Mouse (Mus musculus) embryonic stem cell, embryonic (primary cell): Measurements from ENCODE around the gene Tm7sf3.

Experiments
- CTCF ChIA-PET, 4 experiments: fragments of 300-600 bp in 2 of 4; fragments of 350-600 bp in 2 of 4; sonication (Branson Sonifier 250); formaldehyde crosslinking; loops; one replicate each; lab custom pipeline; 2022; ENCODE audit warnings: inconsistent platforms in 2 of 4; lab: Charles Lee
- POLR2A ChIA-PET, 4 experiments: fragments of 300-600 bp in 2 of 4; fragments of 350-600 bp in 2 of 4; sonication (Branson Sonifier 250); formaldehyde crosslinking; loops; one replicate each; lab custom pipeline; 2022; ENCODE audit warnings: antibody characterized with exemption in 4 of 4, inconsistent platforms in 1 of 4; lab: Charles Lee

The Tm7sf3 gene

DNA sequence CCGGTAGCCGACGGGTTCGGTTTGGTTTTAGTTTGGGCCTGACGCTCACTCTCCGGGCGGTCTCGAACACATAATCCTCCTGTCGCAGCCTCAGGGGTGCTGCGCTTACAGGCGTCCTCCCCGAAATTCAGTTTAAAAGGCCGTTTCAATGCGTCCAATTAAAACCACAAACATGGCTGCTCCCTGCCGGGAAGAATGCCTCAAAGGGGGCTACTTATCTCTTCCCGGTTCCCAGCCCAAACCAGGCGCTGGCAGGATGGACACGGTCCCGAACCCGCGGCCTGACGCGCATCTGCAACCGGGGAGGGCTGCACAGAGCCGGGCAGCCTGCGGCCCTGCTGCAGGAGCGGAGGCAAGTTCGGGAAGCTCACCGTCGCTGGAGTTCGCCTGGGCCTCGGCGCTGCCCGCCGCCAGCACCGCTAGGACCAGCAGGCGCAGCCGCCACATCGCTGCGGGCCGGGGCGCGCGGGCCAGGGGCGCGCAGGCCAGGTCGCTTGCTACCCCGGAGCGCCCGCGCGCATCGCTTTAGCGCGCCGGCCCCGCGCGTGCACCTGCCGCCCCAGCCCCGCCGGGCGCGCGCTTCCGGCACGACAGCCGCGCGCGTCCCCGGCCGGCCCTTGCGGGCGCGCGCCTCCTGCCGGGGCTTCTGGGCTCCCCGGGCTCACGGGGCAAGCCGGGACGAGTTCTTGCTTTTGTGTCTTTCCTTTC lies 8.5 kb downstream of the Tm7sf3 start:
- ChIA-PET POLR2A (interaction anchor here (0.6 to 6.8 kb wide), 32 partner anchors 8 to 1476 kb away, joined by 3 to 89 read pairs (median 4); partner anchors contain the start of genes Med21 (in 4 of the 4), Tm7sf3 (in 4 of the 4), Ints13 (in 1 of the 4) and Stk38l (in 1 of the 4)), CTCF (interaction anchor here in 3 of 4 experiments (0.5 to 0.8 kb wide), 6 partner anchors 8 to 1735 kb away, joined by 3 to 7 read pairs (median 4); no protein-coding TSS in a partner anchor)

GRCm38 (mm10) chr6:146633629-146634014 lies 9.0 kb downstream of the Tm7sf3 start:
- ChIA-PET POLR2A (interaction anchor here (0.6 to 6.8 kb wide), 27 partner anchors 9 to 1422 kb away, joined by 3 to 89 read pairs (median 4); partner anchors contain the start of genes Med21 (in 4 of the 4), Tm7sf3 (in 4 of the 4), Ints13 (in 1 of the 4) and Stk38l (in 1 of the 4)), CTCF (interaction anchor here in 2 of 4 experiments (0.5 to 1.1 kb wide), 4 partner anchors 8 to 1734 kb away, joined by 3 to 7 read pairs (median 4); no protein-coding TSS in a partner anchor)

- ChIA-PET POLR2A (interaction anchor here (0.6 to 6.8 kb wide), 28 partner anchors 9 to 1422 kb away, joined by 3 to 89 read pairs (median 4); partner anchors contain the start of genes Med21 (in 4 of the 4), Tm7sf3 (in 4 of the 4), Ints13 (in 1 of the 4) and Stk38l (in 1 of the 4)), CTCF (interaction anchor here in 2 of 4 experiments (0.7 to 1.1 kb wide), 2 partner anchors 19 to 110 kb away, joined by 3 to 5 read pairs; no protein-coding TSS in a partner anchor)
Observed at GRCm38 (mm10) chr6:146633097-146633496, 9.5 kb downstream of the Tm7sf3 start.

DNA sequence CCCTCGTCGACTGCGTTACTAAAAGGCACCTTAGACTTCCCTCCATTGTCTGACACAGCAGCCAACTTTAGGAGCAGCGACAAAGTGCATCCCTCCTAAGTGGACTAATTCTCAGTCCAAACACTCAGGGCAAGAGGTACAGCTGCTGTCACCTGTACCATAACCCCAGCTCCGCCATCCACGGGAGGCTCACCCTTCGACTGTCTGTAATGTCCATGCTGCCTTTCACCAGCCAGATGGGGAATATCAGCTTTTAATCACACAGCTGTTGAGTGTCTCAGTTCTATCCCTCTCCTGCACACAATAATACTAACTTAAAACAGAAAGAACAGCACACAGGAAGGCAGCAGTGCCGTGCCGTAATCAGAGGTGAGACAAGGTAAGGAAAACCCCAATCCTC lies 10.2 kb downstream of the Tm7sf3 start:
- ChIA-PET POLR2A (interaction anchor here (0.6 to 6.8 kb wide), 29 partner anchors 9 to 585 kb away, joined by 3 to 89 read pairs (median 4); partner anchors contain the start of genes Med21 (in 4 of the 4), Tm7sf3 (in 4 of the 4), Ints13 (in 1 of the 4) and Stk38l (in 1 of the 4)), CTCF (no interaction called here)

GRCm38 (mm10) chr6:146631847-146632246 lies 10.8 kb downstream of the Tm7sf3 start:
- ChIA-PET CTCF (interaction anchor here in 1 of 4 experiments (1.1 kb wide), 1 partner anchor 18 kb away, joined by 5 read pairs; no protein-coding TSS in a partner anchor), POLR2A (interaction anchor here (0.5 to 6.8 kb wide), 23 partner anchors 9 to 215 kb away, joined by 3 to 89 read pairs (median 3); partner anchors contain the start of genes Med21 (in 3 of the 4), Tm7sf3 (in 3 of the 4) and Stk38l (in 1 of the 4))

GRCm38 (mm10) chr6:146630961-146631360 lies 11.7 kb downstream of the Tm7sf3 start:
- POLR2A ChIA-PET: interaction anchor here (0.9 to 6.8 kb wide), 21 partner anchors 8 to 131 kb away, joined by 3 to 89 read pairs (median 4); partner anchors contain the start of genes Med21 (in 4 of the 4), Tm7sf3 (in 4 of the 4) and Stk38l (in 1 of the 4)
- CTCF ChIA-PET: interaction anchor here in 3 of 4 experiments (0.6 to 1.8 kb wide), 4 partner anchors 13 to 45 kb away, joined by 3 to 5 read pairs (median 4); no protein-coding TSS in a partner anchor

DNA sequence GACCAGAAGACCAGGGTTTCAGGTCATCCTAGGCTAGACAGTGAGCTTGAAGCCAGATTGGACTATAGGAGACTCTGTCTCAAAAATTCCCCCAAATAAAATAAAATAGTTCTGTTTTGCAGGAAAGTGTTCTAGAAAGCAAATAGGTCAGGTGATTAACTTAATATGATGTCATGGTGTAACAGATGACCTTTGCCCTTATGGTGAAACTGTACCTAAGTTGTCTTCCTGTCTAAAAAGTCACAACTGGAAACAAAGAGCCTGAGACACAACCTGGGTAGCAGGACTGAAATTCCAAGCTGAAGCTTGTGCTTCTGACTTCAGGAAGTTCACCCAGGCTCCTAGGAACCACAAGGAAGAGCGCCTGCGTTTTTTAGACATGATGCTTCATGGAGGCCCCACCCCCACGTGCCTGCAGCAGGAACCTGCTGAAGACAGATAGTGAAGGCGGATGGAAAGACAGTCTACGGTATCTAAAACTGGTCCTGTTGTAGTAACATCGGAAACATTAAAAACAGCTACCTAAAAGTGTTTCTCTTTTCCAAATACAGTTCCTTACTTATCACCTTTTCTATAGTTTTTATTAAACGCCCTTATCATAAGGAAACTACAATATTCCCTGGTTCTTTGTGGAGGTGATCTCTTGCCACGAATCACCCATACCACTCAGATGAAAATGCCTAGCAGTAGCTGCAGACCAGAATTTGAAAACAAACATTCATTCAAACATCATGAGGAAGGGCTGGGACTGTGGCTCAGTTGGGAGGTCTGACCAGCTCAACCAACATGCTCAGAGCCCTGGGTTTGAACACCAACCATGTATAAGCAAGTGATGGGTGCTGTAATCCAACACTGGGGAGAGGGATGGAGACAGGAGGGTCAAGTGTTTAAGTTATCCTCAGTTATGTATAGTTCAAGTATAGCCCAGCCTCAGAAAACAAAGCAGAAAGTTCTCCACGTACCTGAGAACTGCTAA lies 12.6 kb downstream of the Tm7sf3 start:
- CTCF ChIA-PET: interaction anchor here in 1 of 4 experiments (1.8 kb wide), 1 partner anchor 12 kb away, joined by 5 read pairs; no protein-coding TSS in a partner anchor
- POLR2A ChIA-PET: interaction anchor here in 2 of 4 experiments (0.7 to 6.8 kb wide), 9 partner anchors 7 to 113 kb away, joined by 3 to 89 read pairs (median 5); partner anchors contain the start of genes Med21 (in 2 of the 2) and Tm7sf3 (in 2 of the 2)

DNA sequence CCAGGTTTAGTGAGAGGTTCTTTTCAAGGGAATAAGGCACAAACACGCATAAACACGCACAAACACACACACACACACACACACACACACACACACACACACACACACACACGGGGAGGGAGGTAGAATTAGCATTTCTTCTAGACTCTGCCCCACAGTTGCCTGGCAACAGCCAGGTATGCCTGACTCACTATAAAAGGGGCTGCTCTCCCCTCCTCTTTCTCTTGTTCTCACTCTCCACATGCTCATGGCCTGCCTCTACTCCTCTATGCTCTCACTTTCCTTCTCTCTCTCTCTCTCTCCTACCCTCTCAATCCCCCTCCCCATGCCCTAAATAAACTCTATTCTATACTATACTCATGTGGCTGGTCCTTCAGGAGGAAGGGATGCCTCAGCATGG lies 14.5 kb downstream of the Tm7sf3 start:
- POLR2A ChIA-PET: interaction anchor here in 2 of 4 experiments (1.5 to 2.6 kb wide), 2 partner anchors 12 to 14 kb away, joined by 5 to 21 read pairs; partner anchors contain the start of genes Med21 (in 1 of the 2) and Tm7sf3 (in 1 of the 2)
- CTCF ChIA-PET: no interaction called here

- POLR2A ChIA-PET: interaction anchor here (0.7 to 2.8 kb wide), 11 partner anchors 8 to 26 kb away, joined by 3 to 8 read pairs (median 4); partner anchors contain the start of genes Med21 (in 2 of the 4) and Tm7sf3 (in 1 of the 4)
Observed at GRCm38 (mm10) chr6:146616670-146617069, 26.0 kb downstream of the Tm7sf3 start.

DNA sequence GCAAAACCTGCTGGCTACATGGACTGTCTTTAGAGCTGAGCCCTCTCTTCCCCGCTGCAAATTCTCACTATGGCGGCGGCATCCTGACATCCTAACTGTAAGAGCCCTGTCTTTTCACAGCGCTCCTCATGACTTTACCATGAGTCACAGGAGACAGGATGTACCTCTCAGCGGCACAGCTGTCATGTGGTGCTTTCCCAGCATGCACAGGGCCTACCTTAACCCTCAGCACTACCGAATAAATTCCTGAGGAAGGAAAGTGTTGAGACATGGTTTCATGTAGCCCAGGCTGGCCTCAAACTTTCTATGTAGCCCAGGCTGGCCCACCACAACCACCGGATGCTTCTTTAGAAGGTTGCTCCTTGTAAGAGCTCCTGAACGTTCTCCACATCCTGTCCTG lies 26.7 kb downstream of the Tm7sf3 start:
- ChIA-PET POLR2A (interaction anchor here in 3 of 4 experiments (0.7 to 2.8 kb wide), 11 partner anchors 9 to 32 kb away, joined by 3 to 8 read pairs (median 4); partner anchors contain the start of genes Med21 (in 2 of the 3) and Tm7sf3 (in 1 of the 3)), CTCF (interaction anchor here in 1 of 4 experiments (0.7 kb wide), 1 partner anchor 234 kb away, joined by 3 read pairs; no protein-coding TSS in a partner anchor)

More at GRCm38 (mm10) chr6:146616670-146617069, 26.0 kb downstream of the Tm7sf3 start:
- CTCF ChIA-PET: no interaction called here

GRCm38 (mm10) chr6:146614541-146614940 lies 28.1 kb downstream of the Tm7sf3 start:
- ChIA-PET CTCF (interaction anchor here in 2 of 4 experiments (1.0 to 2.0 kb wide), 4 partner anchors 8 to 148 kb away, joined by 3 to 5 read pairs (median 5); no protein-coding TSS in a partner anchor), POLR2A (interaction anchor here in 3 of 4 experiments (1.0 to 2.8 kb wide), 7 partner anchors 8 to 28 kb away, joined by 3 to 10 read pairs (median 5); partner anchors contain the start of gene Med21 (in 1 of the 3))

DNA sequence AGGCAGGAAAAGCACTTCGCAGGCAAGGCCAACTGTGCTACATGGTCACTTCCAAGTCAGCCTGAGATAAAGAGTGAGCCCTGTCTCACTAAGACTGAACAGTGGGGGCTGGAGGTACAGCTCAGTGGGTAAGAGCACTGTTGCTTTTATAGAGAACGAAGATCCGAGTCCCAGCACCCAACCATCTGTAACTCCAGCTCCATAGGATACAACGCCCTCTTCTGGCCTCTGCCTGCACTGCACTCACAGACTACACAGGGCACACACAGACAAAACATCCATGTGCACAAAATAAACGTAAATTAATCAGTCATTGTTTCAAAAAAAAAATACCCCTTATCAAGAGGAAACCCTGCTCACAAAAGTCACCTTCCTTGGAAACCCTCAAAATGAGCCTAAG lies 28.7 kb downstream of the Tm7sf3 start:
- POLR2A ChIA-PET: interaction anchor here in 3 of 4 experiments (0.5 to 2.8 kb wide), 12 partner anchors 9 to 1376 kb away, joined by 3 to 10 read pairs (median 4); partner anchors contain the start of genes Ints13 (in 1 of the 3) and Med21 (in 1 of the 3)
- CTCF ChIA-PET: interaction anchor here in 3 of 4 experiments (0.6 to 2.0 kb wide), 9 partner anchors 9 to 149 kb away, joined by 3 to 5 read pairs (median 4); no protein-coding TSS in a partner anchor

GRCm38 (mm10) chr6:146612736-146613135 lies 29.9 kb downstream of the Tm7sf3 start:
- ChIA-PET POLR2A (interaction anchor here in 1 of 4 experiments (0.7 to 1.7 kb wide), 5 partner anchors 12 to 34 kb away, joined by 3 to 6 read pairs (median 4); no protein-coding TSS in a partner anchor), CTCF (interaction anchor here in 1 of 4 experiments (1.5 kb wide), 1 partner anchor 21 kb away, joined by 5 read pairs; no protein-coding TSS in a partner anchor)

- ChIA-PET POLR2A (interaction anchor here in 1 of 4 experiments (0.6 to 1.7 kb wide), 3 partner anchors 29 to 34 kb away, joined by 3 to 5 read pairs (median 3); no protein-coding TSS in a partner anchor), CTCF (no interaction called here)
Observed at GRCm38 (mm10) chr6:146611897-146612296, 30.7 kb downstream of the Tm7sf3 start.

- CTCF ChIA-PET: no interaction called here
- POLR2A ChIA-PET: interaction anchor here in 1 of 4 experiments (0.6 kb wide), 1 partner anchor 32 kb away, joined by 3 read pairs; no protein-coding TSS in a partner anchor
Observed at GRCm38 (mm10) chr6:146611385-146611784, 31.2 kb downstream of the Tm7sf3 start.

GRCm38 (mm10) chr6:146603651-146604050 lies 39.0 kb downstream of the Tm7sf3 start:
- ChIA-PET CTCF (no interaction called here), POLR2A (interaction anchor here in 2 of 4 experiments (0.6 to 2.5 kb wide), 5 partner anchors 9 to 54 kb away, joined by 3 to 8 read pairs (median 4); partner anchors contain the start of genes Med21 (in 1 of the 2) and Tm7sf3 (in 1 of the 2))
